Mouse (Mus musculus) spleen, postnatal 14 days (tissue): ENCODE results near the gene A030003K21Rik.
"Not testable (repeated sequence)": the region's sequence is repeated elsewhere in the genome, so short reads cannot be mapped to it uniquely, and the experiment has no call there.

Experiments
- DNase-seq, 2 experiments: peaks; one replicate each; pipeline ENCODE4 v3.0.0; 2021 to 2022; ENCODE audit warnings: low spot score in 2 of 2

The A030003K21Rik gene

DNA sequence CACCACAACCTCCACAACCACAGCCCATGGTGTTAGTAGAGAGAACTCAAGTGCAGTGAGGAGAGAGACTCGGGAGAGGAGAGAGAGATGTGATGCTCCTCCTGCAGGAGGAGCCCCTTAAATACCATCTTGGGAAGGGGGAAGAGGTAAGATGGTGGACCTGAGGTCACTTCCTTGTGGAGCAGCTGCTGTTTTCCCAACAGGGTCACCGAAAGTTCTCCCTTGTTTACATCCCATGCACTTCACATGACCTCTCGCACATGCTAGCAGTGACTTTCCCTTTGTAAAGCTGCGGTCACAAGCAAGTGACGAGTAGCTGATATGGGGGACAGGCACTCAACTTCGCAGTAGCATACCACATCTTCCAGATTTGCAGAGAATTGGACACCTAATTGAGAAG is at the start of gene A030003K21Rik:
TSS of gene A030003K21Rik (minus strand) at position 94 of the 400 bp plus-strand sequence.
- not testable (repeated sequence) for DNase-seq

DNA sequence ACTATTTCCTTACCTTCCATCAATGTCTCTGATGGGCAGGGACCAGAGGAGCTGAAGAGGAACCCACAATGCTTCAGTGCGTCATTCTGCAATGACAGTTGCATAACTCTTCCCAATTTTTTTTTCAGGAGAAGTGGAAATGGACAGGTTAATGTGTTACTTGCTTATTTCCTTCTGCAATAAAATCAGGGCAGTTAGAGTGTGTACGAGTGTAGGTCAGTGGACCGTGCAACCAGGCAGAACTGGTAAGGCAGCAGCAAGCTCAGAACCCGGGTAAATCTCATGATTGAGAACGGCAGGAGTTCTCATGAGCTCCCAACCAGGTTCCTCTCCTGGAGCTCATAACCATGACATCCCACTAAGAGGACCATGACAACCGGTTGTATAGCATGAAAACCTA is 48.9 kb upstream of the A030003K21Rik start:
- DNase-seq, result no peak

DNA sequence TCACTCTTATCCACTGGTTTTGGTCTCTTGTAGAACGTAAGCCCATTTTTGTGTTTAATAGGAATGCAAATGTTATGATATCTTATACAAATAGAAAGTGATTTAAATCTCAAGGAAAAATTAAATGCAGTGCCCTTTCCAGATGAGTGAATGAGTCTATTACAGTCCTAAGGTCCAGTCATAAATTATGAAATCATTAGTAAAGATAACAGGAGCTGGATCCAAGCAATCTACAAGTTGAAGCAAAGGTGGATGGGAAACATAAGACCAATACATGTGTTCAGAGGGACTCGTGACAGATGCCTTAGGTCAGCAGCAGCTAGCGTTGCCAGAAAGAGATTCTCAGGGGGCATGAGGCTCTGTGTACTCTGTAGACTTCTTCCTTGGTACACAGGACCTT is 48.4 kb upstream of the A030003K21Rik start:
- DNase-seq, result no peak

DNA sequence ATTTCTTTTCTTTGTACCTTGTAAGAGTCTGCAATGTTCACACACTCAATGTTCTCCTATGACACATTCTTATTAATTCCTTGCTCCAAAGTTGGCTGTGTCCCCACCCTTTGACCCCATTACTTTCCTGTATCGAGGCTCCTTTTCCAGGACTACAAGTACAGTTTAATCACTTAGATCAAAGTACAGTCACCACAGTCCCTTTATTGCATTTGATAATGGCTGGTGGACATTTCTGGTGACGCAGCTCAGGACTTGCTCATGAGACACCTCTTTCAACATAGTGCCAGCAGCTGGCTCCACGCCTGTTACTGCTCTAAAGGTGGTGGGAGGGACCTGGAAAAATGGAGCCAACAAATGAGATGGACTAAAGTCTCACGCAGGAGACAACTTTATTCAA is 47.9 kb upstream of the A030003K21Rik start:
- DNase-seq, result no peak

DNA sequence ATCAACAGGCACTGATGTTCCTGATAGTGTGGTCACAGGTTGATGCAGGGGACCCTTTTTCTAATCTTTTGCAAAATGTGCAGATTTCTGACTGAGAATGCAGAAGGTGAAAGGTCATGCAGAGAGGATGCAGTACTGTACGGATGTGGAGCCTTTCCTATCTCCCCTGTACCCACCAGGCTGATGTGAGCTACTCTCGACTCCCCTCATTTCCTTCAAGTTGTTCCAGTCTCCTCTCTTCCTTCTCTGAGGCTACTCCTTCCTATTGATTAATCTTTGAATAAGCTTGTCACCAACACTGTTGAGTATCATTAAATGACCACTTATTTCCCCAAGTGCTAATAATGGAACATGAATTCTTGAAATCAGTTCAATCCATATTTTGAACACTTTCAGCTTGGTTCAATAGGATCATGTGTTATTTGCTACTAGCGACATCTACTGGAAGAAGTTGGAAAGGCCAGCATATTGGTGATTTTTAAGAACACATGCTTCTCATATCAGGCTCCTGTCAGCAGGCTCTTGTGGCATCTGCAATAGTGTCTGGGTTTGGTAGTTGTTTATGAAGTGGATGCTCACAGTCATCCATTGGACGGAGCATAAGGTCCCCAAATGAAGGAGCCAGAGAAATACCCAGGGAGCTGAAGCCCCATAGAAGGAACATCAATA is 44.5 kb upstream of the A030003K21Rik start:
- no peak for DNase-seq

DNA sequence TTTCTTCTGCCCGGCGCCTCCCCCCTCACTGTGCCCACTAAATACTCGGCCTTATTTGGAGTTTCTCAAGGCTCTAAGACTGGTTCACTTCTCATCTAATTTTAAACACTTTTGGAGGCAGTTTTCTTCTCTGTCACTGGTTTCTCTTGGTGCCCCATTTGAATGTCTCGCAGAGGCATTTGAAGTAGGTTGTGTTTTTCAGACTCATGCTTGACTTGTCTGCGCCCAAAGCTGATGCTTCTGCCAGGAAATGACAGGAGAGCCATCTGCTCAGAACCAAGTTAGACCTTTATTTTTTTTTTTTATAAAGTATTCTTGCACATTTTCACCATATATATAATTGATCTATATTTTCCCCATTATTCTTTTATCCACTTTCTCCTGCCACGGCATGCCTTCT is 43.5 kb upstream of the A030003K21Rik start:
- no peak for DNase-seq

DNA sequence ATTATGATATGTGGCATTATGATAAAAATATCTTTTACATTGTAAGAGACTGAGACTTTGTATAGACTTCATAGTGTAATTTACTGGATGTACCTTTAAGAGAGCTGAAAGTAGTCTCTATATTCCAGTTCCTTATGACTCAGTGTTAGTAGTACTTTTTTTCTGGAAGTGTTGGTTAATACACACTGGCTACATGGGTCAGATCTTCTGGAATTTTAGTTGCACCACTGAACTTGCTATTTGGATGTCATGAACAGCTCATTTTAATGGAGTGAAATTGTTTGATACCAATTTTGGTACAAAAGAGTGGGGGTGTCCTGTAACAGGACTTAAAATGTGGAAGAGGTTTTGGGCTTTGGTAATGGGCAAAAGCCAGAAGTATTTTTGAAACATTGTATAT is 34.7 kb upstream of the A030003K21Rik start:
- no peak for DNase-seq

DNA sequence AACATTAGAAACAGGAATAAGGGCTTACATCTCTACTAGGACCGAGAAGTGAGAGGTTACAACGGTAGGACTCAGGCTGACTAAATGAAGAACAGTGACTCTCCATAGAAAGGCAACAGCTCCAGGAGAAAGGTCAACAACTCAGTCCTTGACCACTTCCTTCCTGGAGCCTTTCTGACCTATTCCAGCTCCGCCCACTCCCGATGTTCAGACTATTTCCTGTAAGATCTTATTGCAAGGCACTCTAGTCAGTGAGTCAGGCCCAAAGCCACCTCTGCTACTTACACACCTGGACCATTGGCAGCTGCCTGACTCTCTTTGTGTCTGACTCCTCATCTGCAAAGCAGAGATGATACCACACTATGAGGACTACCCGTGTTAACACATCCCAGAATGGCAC is 32.6 kb upstream of the A030003K21Rik start:
- no peak for DNase-seq

DNA sequence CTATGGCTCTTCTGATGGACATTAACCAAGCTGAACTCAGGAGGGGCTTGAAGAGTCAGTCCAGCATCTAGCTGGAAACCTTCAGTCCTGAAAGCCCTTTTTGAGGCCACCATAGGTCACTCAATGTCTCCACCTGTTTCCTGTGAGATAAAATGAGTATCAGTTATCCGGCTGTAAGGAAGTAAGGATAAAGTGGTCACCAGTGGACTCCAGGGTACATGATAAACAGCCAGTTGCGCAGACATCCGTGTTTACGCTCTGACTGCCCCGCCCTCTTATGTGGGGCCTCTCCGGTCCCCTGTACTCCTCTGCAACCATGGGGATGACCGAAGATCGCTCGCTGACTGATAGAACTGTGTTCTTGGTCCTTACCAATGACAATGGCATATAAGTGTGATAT is 31.2 kb upstream of the A030003K21Rik start:
- no peak for DNase-seq

DNA sequence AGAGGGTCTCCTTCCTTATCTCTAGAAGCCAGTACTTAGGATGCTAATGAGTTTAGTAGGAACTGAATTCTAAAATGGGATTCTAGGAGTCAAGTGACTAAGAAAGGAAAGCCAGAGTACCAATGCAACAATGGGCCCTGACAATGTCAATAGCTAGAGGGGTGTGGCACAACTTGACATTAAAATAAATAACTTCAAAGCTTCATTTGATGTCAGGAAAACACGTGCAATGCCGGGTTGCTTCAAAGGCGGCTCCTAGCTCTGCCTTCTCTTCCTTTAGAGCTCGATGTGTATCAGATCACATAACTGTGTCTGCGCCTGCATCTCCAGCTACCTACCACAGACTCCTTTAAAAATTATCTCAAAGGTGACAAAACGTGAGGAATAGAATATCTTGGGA is 30.7 kb upstream of the A030003K21Rik start:
- no peak for DNase-seq

DNA sequence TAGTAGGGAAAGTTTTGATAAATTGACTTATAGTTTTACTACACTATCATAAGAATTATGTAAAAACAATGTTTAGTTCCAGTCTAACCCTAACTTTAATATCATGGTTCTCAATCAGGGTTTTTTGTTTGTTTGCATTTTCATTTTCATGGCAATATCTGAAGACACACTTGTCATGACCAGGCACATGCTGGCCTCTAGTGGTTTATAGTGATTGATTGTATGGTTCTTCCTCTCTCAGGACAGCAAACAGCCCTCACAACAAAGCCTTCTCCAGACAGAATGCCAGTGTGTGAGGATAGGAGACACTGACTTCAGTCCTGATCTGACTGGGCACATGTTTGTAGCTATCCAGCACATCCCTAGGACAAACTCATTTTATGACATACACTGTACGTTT is 30.1 kb upstream of the A030003K21Rik start:
- no peak for DNase-seq

DNA sequence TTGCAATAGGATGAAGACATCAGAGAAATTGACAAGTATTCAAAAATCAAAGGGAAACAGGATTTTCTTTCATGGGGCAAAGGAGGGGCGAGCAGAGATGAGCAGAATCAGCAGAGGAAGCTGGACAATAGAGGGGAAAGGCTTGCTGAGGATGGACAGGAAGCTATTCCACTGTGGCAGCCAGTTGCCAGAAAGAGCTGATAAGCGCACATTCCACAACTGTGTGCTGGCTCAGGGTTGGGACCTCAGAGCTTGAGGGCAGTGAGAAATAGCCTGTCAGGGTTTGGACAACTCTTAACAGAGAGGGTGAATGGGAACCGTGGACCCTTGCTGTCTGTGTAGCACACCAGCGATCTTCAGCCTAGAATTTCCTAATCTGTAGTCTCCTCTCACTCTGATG is 28.9 kb upstream of the A030003K21Rik start:
- no peak for DNase-seq

DNA sequence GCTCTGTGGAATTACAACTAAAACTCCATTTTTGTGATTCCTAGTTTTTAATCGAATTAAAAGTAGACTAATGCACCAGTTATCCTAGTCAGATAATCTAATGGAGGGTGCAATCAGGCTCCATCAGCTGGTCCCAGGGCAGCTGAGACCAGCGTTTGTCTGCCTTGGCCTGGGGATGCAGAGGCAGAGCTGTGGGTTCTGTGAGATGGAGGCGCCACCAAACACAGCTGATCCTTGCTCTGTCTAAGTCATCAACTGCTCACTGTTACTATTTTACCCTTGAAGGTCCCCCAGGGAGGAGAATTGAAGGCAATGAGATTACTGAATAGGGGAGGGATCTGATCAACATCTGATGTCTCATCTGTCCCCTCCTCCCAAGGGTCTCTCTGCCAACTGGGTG is 23.2 kb upstream of the A030003K21Rik start:
- no peak for DNase-seq

DNA sequence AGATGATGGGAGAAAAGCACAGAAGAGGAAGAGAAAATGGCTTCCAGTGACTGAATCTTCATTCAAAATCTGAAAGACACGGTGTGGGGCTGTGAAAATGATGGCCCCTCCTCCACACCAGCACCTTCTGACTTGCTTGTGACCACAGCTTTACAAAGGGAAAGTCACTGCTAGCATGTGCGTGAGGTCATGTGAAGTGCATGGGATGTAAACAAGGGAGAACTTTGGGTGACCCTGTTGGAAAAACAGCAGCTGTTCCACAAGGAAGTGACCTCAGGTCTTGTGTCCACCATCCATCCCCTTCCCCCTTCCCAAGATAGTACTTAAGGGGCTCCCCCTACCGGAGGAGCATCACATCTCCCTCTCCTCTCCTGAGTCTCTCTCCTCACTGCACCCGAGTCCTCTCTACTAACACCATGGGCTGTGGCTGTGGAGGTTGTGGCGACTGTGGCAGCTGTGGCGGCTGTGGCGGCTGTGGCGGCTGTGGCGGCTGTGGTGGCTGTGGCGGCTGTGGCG is 16.7 kb upstream of the A030003K21Rik start, which contains the start of gene Gm47955:
TSS of gene Gm47955 (plus strand) at position 417 of the 516 bp plus-strand sequence.
- no peak for DNase-seq

DNA sequence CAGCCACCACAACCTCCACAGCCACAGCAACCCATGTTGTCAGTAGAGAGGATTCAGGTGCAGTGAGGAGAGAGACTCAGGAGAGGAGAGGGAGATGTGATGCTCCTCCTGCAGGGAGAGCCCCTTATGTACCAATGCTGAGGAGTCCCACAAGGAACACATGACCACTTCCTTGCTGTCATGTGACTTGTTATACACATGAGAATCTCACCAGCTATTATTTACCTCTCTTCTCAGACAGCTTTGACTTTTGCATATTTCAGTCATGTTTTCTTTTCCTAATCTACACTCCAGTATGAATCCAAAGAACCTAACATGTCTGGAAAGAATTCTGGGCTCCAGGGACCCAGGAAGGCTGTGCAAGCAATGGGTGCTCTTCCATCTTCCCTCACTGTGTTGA is 12.7 kb upstream of the A030003K21Rik start, which contains the start of gene Gm7544:
TSS of gene Gm7544 (minus strand) at position 101 of the 400 bp plus-strand sequence.
- DNase-seq, result not testable (repeated sequence)

DNA sequence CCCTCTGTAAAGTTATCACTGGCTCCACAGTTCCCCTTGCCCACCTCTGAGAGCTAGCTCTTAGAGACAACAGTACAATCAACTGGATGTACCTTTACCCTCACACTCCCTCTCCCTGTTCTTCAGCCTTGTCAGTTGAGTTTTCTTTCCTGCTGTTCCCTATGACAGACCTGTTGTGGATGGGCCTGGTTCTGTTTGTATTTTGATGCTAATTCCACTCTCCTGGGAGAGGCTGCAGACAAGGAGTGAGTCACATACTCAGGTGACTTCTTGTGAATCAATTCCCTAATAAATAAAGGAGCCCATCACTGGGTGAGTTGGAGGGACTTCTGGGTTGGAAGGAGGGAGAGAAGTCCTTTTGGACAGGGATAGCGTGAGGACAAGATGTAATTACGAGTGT is 5.4 kb upstream of the A030003K21Rik start:
- no peak for DNase-seq

DNA sequence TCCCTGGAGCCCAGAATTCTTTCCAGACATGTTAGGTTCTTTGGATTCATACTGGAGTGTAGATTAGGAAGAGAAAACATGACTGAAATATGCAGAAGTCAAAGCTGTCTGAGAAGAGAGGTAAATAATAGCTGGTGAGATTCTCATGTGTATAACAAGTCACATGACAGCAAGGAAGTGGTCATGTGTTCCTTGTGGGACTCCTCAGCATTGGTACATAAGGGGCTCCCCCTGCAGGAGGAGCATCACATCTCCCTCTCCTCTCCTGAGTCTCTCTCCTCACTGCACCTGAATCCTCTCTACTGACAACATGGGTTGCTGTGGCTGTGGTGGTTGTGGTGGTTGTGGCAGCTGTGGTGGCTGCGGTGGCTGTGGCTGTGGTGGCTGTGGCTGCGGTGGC is 2.8 kb upstream of the A030003K21Rik start:
- DNase-seq, result not testable (repeated sequence)

DNA sequence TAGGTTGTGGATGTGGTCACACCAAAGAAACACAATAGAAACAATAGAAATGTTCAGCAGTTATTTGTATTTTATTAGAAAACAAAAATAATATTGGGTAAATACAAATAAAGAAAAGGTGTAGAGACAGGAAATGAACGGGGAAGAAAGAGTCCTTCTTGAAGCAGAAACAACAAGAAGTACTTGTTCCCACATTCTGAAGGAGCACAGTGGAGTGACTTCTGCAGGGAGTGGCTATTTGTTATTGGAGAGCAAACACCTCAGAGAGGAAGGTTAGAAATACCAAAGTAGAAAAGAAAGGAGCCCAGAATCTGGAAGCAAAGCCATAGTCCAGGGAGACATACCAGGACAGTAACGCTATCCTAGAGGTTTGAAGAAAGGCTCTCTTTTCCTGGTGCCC is 683 bp downstream of the A030003K21Rik start:
- DNase-seq, result not testable (repeated sequence)

DNA sequence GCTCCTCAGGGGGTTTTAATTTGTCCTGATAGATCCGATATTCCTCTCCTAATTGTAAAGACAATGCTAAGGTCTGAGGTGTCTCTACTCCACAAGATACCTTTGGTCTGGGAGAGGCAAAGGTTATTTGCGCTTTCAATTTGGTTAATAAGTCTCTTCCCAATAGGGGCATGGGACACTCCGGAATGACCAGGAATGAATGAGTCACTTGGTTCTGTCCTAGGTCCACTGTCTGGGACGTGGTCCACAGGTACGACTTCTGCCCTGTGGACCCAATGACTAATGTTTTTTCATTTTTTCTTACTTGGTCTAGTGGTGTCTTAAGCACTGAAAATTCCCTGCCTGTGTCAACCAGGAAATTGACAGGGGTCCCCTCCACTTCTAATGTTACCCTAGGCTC is 4.5 kb downstream of the A030003K21Rik start:
- DNase-seq, result no peak

DNA sequence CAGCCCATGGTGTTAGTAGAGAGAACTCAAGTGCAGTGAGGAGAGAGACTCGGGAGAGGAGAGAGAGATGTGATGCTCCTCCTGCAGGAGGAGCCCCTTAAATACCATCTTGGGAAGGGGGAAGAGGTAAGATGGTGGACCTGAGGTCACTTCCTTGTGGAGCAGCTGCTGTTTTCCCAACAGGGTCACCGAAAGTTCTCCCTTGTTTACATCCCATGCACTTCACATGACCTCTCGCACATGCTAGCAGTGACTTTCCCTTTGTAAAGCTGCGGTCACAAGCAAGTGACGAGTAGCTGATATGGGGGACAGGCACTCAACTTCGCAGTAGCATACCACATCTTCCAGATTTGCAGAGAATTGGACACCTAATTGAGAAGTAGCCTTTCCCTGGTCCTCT is 11.9 kb downstream of the A030003K21Rik start, which contains the start of gene Gm6217:
TSS of gene Gm6217 (minus strand) at position 74 of the 400 bp plus-strand sequence.
- not testable (repeated sequence) for DNase-seq

DNA sequence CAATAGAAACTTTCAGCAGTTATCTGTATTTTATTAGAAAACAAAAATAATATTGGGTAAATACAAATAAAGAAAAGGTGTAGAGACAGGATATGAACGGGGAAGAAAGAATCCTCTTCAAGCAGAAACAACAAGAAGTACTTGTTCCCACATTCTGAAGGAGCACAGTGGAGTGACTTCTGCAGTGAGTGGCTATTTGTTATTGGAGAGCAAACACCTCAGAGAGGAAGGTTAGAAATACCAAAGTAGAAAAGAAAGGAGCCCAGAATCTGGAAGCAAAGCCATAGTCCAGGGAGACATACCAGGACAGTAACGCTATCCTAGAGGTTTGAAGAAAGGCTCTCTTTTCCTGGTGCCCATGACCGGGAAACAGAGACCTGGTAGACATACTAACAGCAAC is 12.6 kb downstream of the A030003K21Rik start:
- DNase-seq, result not testable (repeated sequence)

DNA sequence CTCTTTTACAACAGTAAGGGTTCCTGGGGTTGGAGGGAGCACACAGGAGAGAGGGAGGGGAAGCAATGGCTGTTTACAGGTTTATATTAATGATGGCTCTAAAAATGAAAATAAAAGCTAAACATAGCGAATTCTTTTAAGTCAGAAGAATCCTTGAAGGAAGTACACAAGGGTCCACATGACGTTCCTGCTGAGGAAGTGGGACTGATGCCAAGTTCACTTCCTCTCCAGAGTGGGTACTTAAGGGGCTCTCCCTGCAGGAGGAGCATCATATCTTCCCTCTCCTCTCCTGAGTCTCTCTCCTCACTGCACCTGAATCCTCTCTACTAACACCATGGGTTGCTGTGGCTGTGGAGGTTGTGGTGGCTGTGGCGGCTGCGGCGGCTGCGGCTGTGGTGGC is 18.5 kb downstream of the A030003K21Rik start, which contains the start of gene A030014E15Rik:
TSS of gene A030014E15Rik (plus strand) at position 268 of the 400 bp plus-strand sequence.
- no peak for DNase-seq

DNA sequence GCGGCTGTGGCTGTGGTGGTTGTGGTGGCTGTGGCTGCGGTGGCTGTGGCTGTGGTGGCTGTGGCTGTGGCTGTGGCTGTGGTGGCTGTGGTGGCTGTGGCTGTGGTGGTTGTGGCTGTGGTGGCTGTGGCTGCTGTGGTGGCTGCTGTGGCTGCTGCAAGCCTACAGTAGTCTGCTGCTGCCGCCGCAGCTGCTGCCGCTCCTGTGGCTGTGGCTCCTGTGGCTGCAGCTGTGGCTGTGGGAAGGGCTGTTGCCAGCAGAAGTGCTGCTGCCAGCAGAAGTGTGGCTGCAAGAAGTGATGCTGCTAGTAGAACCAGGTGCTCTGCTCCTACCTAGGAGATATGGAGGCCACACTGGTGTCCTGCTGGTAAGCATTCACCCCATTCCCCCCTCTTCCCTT is 29.8 kb downstream of the A030003K21Rik start:
- not testable (repeated sequence) for DNase-seq
